ENCODE assay signal across 8 mouse cellular contexts in the genomic region with DNA sequence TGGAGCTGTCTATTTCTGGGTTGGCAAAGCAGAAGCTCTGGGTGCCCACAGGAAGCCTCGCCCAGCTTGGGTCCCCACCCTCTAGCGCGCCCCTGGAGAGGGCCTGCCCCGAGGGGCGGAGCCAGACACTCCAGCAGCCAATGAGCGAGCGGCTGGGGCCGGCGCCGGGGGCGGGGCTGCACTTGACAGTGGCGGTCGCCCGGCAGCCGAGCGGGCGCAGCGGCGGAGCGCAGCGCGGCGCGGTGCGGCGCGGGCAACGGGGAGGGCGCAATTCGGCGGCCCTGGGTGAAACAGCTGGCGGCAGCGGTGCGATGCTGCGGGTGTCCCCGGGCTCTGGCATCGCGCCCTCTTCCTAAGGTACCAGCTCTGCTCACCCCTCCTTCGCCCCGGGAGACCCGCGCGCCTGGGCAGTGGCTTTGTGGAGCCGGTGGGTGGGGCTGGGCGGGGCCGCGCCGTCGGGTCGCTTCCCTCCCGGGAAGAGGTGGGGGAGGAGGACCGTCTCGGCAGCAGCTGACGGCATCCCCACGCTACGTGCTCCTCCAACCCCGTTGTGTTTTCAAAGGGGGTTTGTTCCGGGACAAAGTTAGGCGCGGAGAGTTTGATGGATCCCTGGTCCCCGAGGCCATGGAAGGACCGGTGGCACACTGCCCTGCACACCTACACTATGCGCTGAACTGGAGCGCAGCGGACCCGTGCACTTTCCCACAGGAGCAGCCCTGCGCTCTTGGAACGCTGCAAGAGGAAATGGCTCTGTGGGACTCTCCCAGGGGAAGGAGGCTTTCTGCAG. TPM values are rescaled to one million over a fixed set of nuclear protein-coding genes. Genes with fewer than 3 reads are reported as not detected.
DNase-seq lines count a peak whose midpoint lies in the region; ATAC-seq and TF ChIP-seq lines count a peak whose summit lies in the region.

A gene (plus strand): TSS at position 191 of the 787 bp plus-strand sequence.

- peak within 1 kb of the TSS; percentile 78 for H3K4me2 ChIP-seq in forebrain, embryonic 13.5 days
- H3K4me2 ChIP-seq in heart, postnatal 0 days (ENCODE audit: low read depth, low read length), result peak within 1 kb of the TSS; percentile 65
- H3K4me2 ChIP-seq in liver, embryonic 15.5 days, result peak within 1 kb of the TSS; percentile 85
- H3K4me2 ChIP-seq in neural tube, embryonic 11.5 days (ENCODE audit: low read depth), result peak within 1 kb of the TSS; percentile 48
- peak within 1 kb of the TSS; percentile 72 for H3K4me2 ChIP-seq in stomach, embryonic 16.5 days (ENCODE audit: low read depth, low read length)

- no peaks in the 10 kb centered on the region for H3K9me3 ChIP-seq in forebrain, embryonic 13.5 days (replicated peaks)
- no peaks in the 10 kb centered on the region for H3K9me3 ChIP-seq in heart, postnatal 0 days (replicated peaks; ENCODE audit: control insufficient read depth, low read length)
- no peaks in the 10 kb centered on the region for H3K9me3 ChIP-seq in liver, embryonic 15.5 days (replicated peaks)
- no peaks in the 10 kb centered on the region for H3K9me3 ChIP-seq in neural tube, embryonic 11.5 days (ENCODE audit: control insufficient read depth, low read length)
- 0 out of 2 replicates have a peak, but pooled peaks cover 4% of the 10 kb centered on the region for H3K9me3 ChIP-seq in stomach, embryonic 16.5 days (replicated peaks; ENCODE audit: control insufficient read depth, low read length)

- no peak for TF ChIP-seq CTCF in heart, postnatal 0 days (IDR thresholded peaks at IDR 0.05; ENCODE audit: low read depth)

- peak; percentile 97 for ATAC-seq in CD4-positive, CD25-positive, alpha-beta regulatory T cell, adult 4 months
- ATAC-seq in cerebellum, adult (ENCODE audit: insufficient number of reproducible peaks, low FRiP score, low TSS enrichment), result peak; percentile 87
- ATAC-seq in forebrain, embryonic 13.5 days, result peak; percentile 99
- ATAC-seq in heart, postnatal 0 days (ENCODE audit: insufficient read depth, low read depth), result peak; percentile 98
- peak; percentile 98 for ATAC-seq in liver, embryonic 15.5 days (ENCODE audit: insufficient read depth)
- peak; percentile 96 for ATAC-seq in neural tube, embryonic 11.5 days (ENCODE audit: insufficient read depth, low FRiP score, low TSS enrichment)
- ATAC-seq in stomach, embryonic 16.5 days (ENCODE audit: insufficient read depth, low FRiP score), result peak; percentile 98

- peak; percentile 91 for DNase-seq in heart, postnatal 0 days (ENCODE audit: low spot score)
- DNase-seq in kidney, postnatal 4 days, result peak; percentile 94 to 96
- DNase-seq in neural tube, embryonic 11.5 days (ENCODE audit: low spot score), result peak; percentile 91

- H3K27ac ChIP-seq in forebrain, embryonic 13.5 days, result peak within 1 kb of the TSS; percentile 4; the same call in 1 of the 2 replicates
- H3K27ac ChIP-seq in heart, postnatal 0 days (ENCODE audit: low read depth), result peak within 1 kb of the TSS; percentile 61
- H3K27ac ChIP-seq in liver, embryonic 15.5 days (replicated peaks), result peak within 1 kb of the TSS; percentile 75
- peak within 1 kb of the TSS; percentile 53; the same call in 1 of the 2 replicates for H3K27ac ChIP-seq in neural tube, embryonic 11.5 days (ENCODE audit: low read depth, low read length)
- H3K27ac ChIP-seq in stomach, embryonic 16.5 days (ENCODE audit: low read length), result no peak within 1 kb of the TSS

- peaks cover 3% of the 10 kb centered on the region; the same call in 1 of the 2 replicates for H3K27me3 ChIP-seq in forebrain, embryonic 13.5 days
- no peaks in the 10 kb centered on the region for H3K27me3 ChIP-seq in heart, postnatal 0 days (ENCODE audit: control insufficient read depth, insufficient read depth, low read length)
- 0 out of 2 replicates have a peak, but pooled peaks cover 12% of the 10 kb centered on the region for H3K27me3 ChIP-seq in liver, embryonic 15.5 days
- no peaks in the 10 kb centered on the region for H3K27me3 ChIP-seq in neural tube, embryonic 11.5 days (ENCODE audit: control insufficient read depth, insufficient read depth, low read length)
- H3K27me3 ChIP-seq in stomach, embryonic 16.5 days (ENCODE audit: control insufficient read depth, insufficient read depth, low read length), result no peaks in the 10 kb centered on the region

- WGBS in forebrain, embryonic 13.5 days, result under 1% methylated on average over 57 of the region's 68 CpGs
- under 1% methylated on average over 55 of the region's 68 CpGs for WGBS in heart, postnatal 0 days
- WGBS in liver, embryonic 15.5 days (ENCODE audit: insufficient replicate concordance), result under 1% methylated on average over 67 of the region's 68 CpGs
- under 1% methylated on average over 64 of the region's 68 CpGs for WGBS in neural tube, embryonic 11.5 days
- under 1% methylated on average over 66 of the region's 68 CpGs for WGBS in stomach, embryonic 16.5 days

- H3K36me3 ChIP-seq in forebrain, embryonic 13.5 days (ENCODE audit: poor library complexity, severe bottlenecking), result no peaks in the 10 kb centered on the region
- no peaks in the 10 kb centered on the region for H3K36me3 ChIP-seq in heart, postnatal 0 days (replicated peaks; ENCODE audit: control insufficient read depth, insufficient read depth, low read length)
- no peaks in the 10 kb centered on the region for H3K36me3 ChIP-seq in liver, embryonic 15.5 days (replicated peaks)
- H3K36me3 ChIP-seq in neural tube, embryonic 11.5 days (ENCODE audit: control insufficient read depth, insufficient read depth, low read length), result no peaks in the 10 kb centered on the region
- no peaks in the 10 kb centered on the region for H3K36me3 ChIP-seq in stomach, embryonic 16.5 days (ENCODE audit: control insufficient read depth, insufficient read depth, low read length)

- peak within 1 kb of the TSS; percentile 58 for H3K9ac ChIP-seq in forebrain, embryonic 13.5 days
- peak within 1 kb of the TSS; percentile 9; the same call in 1 of the 2 replicates for H3K9ac ChIP-seq in heart, postnatal 0 days (replicated peaks; ENCODE audit: low read depth, low read length)
- peak within 1 kb of the TSS; percentile 68 for H3K9ac ChIP-seq in liver, embryonic 15.5 days
- peak within 1 kb of the TSS; percentile 63 for H3K9ac ChIP-seq in neural tube, embryonic 11.5 days (ENCODE audit: low read length)
- H3K9ac ChIP-seq in stomach, embryonic 16.5 days (ENCODE audit: low read length), result peak within 1 kb of the TSS; percentile 64

- no peak for TF ChIP-seq EP300 in heart, postnatal 0 days (IDR thresholded peaks at IDR 0.05; ENCODE audit: low read depth)

- peaks cover 16% of the 10 kb centered on the region for H3K4me1 ChIP-seq in forebrain, embryonic 13.5 days
- H3K4me1 ChIP-seq in heart, postnatal 0 days (ENCODE audit: control insufficient read depth, insufficient read depth), result peaks cover 12% of the 10 kb centered on the region; the same call in 1 of the 2 replicates
- H3K4me1 ChIP-seq in liver, embryonic 15.5 days (replicated peaks), result peaks cover 35% of the 10 kb centered on the region
- peaks cover 5% of the 10 kb centered on the region; the same call in 1 of the 2 replicates for H3K4me1 ChIP-seq in neural tube, embryonic 11.5 days (ENCODE audit: control insufficient read depth, insufficient read depth, low read length)
- H3K4me1 ChIP-seq in stomach, embryonic 16.5 days (ENCODE audit: control insufficient read depth, insufficient read depth, low read length), result peaks cover 12% of the 10 kb centered on the region

- peak within 1 kb of the TSS; percentile 60 for H3K4me3 ChIP-seq in forebrain, embryonic 13.5 days
- peak within 1 kb of the TSS; percentile 57 for H3K4me3 ChIP-seq in heart, postnatal 0 days (ENCODE audit: low read depth, low read length)
- H3K4me3 ChIP-seq in liver, embryonic 15.5 days (replicated peaks), result peak within 1 kb of the TSS; percentile 75
- H3K4me3 ChIP-seq in neural tube, embryonic 11.5 days (ENCODE audit: low read depth, low read length), result peak within 1 kb of the TSS; percentile 71
- peak within 1 kb of the TSS; percentile 64 for H3K4me3 ChIP-seq in stomach, embryonic 16.5 days (replicated peaks; ENCODE audit: low read length)

RNA-seq across cellular contexts. Expression of the gene that starts here (rescaled TPM):
- 10 to 100 TPM; 15.4 to 20.7 TPM for polyA plus RNA-seq in CD4-positive, CD25-positive, alpha-beta regulatory T cell, adult 4 months (2017; shearing (Covaris generic))
- 20.8 and 22.8 TPM in 2 replicates for polyA plus RNA-seq in forebrain, embryonic 13.5 days (2015; fragmentation: Nextera tagmentation; extraction: Ambion mirVana)
- total RNA-seq in heart, postnatal 0 days (2014; rRNA removed; ENCODE audit: low replicate concordance), result 117 and 124 TPM in 2 replicates
- 30.3 and 31.8 TPM in 2 replicates for polyA plus RNA-seq in heart, postnatal 0 days (2015; fragmentation: Nextera tagmentation; extraction: Ambion mirVana)
- polyA plus RNA-seq in liver, embryonic 15.5 days (2015; fragmentation: Nextera tagmentation; extraction: Ambion mirVana), result 2.5 and 2.6 TPM in 2 replicates
- polyA plus RNA-seq in neural tube, embryonic 11.5 days (2014; fragmentation: Nextera tagmentation; extraction: Ambion mirVana), result 21.1 and 23.9 TPM in 2 replicates
- 10.8 TPM in 2 replicates for polyA plus RNA-seq in stomach, embryonic 16.5 days (2015; fragmentation: Nextera tagmentation; extraction: Ambion mirVana)

Comparison
In these comparisons a context has a peak if more than half of its experiments do, and no peak if none do; other contexts are left out.
1. H3K9ac ChIP-seq: peak in every context shown above with its lines; median percentile 68 in liver, embryonic 15.5 days; 64 in stomach, embryonic 16.5 days; 63 in neural tube, embryonic 11.5 days; 58 in forebrain, embryonic 13.5 days; 9 in heart, postnatal 0 days.